Mouse (Mus musculus) bone marrow macrophage, adult 2 months (primary cell): ENCODE results near the gene Gm10198.

Experiments
- CTCF ChIP-seq: IDR thresholded peaks from 2 replicates; pipeline ENCODE4 v1.5.1; 2012; ENCODE audit warnings: low read depth, mild to moderate bottlenecking, low read length, moderate library complexity
- POLR2A ChIP-seq: IDR thresholded peaks from 2 replicates; pipeline ENCODE4 v1.6.1; 2012; ENCODE audit warnings: mild to moderate bottlenecking, low read depth, low read length, borderline replicate concordance

- no peak for TF ChIP-seq CTCF
- no peak for TF ChIP-seq POLR2A
These were observed 27.8 kb downstream of the Gm10198 start for GRCm38 (mm10) chr13:111620433-111620832.
